Mouse (Mus musculus) liver, embryonic 15.5 days (tissue): Measurements from ENCODE around the gene Gm20388. TPM values are rescaled to one million over a fixed set of nuclear protein-coding genes. Genes with fewer than 3 reads are reported as not detected.

Experiments
- ATAC-seq: fragments of 200-750 bp; cut with Nextera tagmentation; 2 replicates; pipeline ENCODE4 v1.8.0; 2017; ENCODE audit warnings: moderate number of reproducible peaks, mild to moderate bottlenecking, moderate library complexity; ENCODE audit not compliant: insufficient read depth
- H3K27ac ChIP-seq: fragments of 300-500 bp; sonication (generic); replicated peaks from 2 replicates; pipeline ENCODE4 v1.5.1; 2015; ENCODE audit warnings: mild to moderate bottlenecking, inconsistent platforms
- H3K27me3 ChIP-seq: fragments of 300-500 bp; sonication (generic); 2 replicates; pipeline ENCODE4 v1.6.1; 2015; ENCODE audit warnings: mild to moderate bottlenecking, inconsistent platforms
- H3K36me3 ChIP-seq: fragments of 300-500 bp; sonication (generic); replicated peaks from 2 replicates; pipeline ENCODE4 v1.6.1; 2015; ENCODE audit warnings: moderate library complexity, mild to moderate bottlenecking, inconsistent platforms
- H3K4me1 ChIP-seq: fragments of 300-500 bp; sonication (generic); replicated peaks from 2 replicates; pipeline ENCODE4 v1.6.1; 2015; ENCODE audit warnings: inconsistent platforms
- H3K4me2 ChIP-seq: fragments of 300-500 bp; sonication (generic); 2 replicates; pipeline ENCODE4 v1.6.1; 2015; ENCODE audit warnings: moderate library complexity, mild to moderate bottlenecking, inconsistent platforms
- H3K4me3 ChIP-seq: fragments of 300-500 bp; sonication (generic); replicated peaks from 2 replicates; pipeline ENCODE4 v1.5.1; 2015; ENCODE audit warnings: mild to moderate bottlenecking, inconsistent platforms
- H3K9ac ChIP-seq: fragments of 300-500 bp; sonication (generic); 2 replicates; pipeline ENCODE4 v1.6.1; 2015; ENCODE audit warnings: moderate library complexity, mild to moderate bottlenecking, inconsistent platforms
- H3K9me3 ChIP-seq: fragments of 300-500 bp; sonication (generic); replicated peaks from 2 replicates; pipeline ENCODE4 v1.6.1; 2016; ENCODE audit warnings: inconsistent platforms
- WGBS: fragments of 180-500 bp; shearing (Covaris S2); methylation state at CpG from one replicate; pipeline ENCODE4 v1.1.7; 2015; ENCODE audit warnings: mixed read lengths; ENCODE audit not compliant: insufficient replicate concordance; 5-methylcytosine and 5-hydroxymethylcytosine counted together
- polyA plus RNA-seq: library from polyadenylated mRNA; unstranded; fragments of >200 nt; fragmentation: Nextera tagmentation; extraction: Ambion mirVana; gene quantifications from 2 replicates; pipeline ENCODE4 v1.2.1, GENCODE M21; 2015

Gene Gm20388
- polyA plus RNA-seq, 1 experiment from 2014 or later, result not detected

DNA sequence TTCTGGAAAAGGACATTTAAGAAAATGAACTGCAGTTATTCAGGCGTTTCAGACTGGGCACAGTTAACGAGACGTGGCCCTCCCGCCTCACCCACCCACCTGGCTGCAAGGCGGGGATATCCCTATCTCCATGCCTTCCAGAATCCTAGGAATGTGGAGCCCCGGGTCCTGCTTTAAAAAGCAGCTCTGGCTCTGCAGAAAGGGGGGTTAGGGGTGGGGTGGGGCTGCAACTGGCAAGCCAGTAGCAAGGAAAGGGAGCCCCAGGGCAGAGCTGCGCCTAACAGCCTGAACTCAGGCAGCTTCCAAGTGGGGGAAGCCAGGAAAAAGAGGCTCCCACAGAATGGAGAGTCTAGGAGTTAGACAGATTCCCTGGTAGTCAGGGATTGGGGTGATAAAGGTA lies 2668.6 kb downstream of the Gm20388 start:
- no peak for ATAC-seq
- no peaks in the 10 kb centered on the region; the same call in 1 of the 2 replicates for H3K27me3 ChIP-seq
- no peaks in the 10 kb centered on the region for H3K9me3 ChIP-seq
- H3K27ac ChIP-seq, result no peak overlapping the region
- 0 out of 2 replicates have a peak, but pooled peaks cover 2% of the 10 kb centered on the region for H3K36me3 ChIP-seq
- no peak overlapping the region for H3K4me2 ChIP-seq
- H3K9ac ChIP-seq, result no peak overlapping the region
- WGBS, result 63% methylated on average over 7 of the region's 7 CpGs
- H3K4me3 ChIP-seq, result no peak overlapping the region
- peaks cover 32% of the 10 kb centered on the region for H3K4me1 ChIP-seq

GRCm38 (mm10) chr8:122580926-122581325 lies 2670.3 kb downstream of the Gm20388 start:
- Histone ChIP-seq H3K27ac (no peak overlapping the region), H3K27me3 (no peaks in the 10 kb centered on the region; the same call in 1 of the 2 replicates), H3K9me3 (no peaks in the 10 kb centered on the region), H3K36me3 (no peaks in the 10 kb centered on the region), H3K9ac (no peak overlapping the region), H3K4me2 (no peak overlapping the region), H3K4me3 (no peak overlapping the region), H3K4me1 (peaks cover 27% of the 10 kb centered on the region)
- ATAC-seq, result no peak
- WGBS, result 77% methylated on average over 13 of the region's 15 CpGs

DNA sequence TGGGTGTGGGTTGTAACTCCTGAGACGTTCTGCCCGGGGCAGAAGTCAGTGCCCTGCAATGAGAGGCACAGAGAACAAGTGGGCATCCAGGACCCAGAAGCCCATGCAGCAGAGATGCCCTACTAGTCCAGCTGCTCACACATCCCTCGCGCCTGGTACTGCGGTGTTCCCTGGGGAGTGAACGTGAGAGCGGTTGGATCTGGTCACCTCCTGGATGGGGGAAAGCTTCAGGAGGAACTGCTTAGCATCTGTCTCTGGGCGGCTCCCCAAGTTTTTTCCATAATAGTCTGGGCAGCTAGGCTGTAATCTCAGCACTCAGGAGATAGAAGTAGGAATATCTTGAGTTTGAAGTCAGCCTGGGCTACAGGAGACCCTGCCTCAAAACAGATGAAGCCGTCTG lies 2674.3 kb downstream of the Gm20388 start:
- Histone ChIP-seq H3K36me3 (no peaks in the 10 kb centered on the region), H3K9me3 (no peaks in the 10 kb centered on the region), H3K27ac (no peak overlapping the region), H3K27me3 (no peaks in the 10 kb centered on the region), H3K4me3 (no peak overlapping the region), H3K4me1 (peaks cover 19% of the 10 kb centered on the region), H3K4me2 (no peak overlapping the region), H3K9ac (no peak overlapping the region)
- WGBS, result 81% methylated on average over 9 of the region's 9 CpGs
- ATAC-seq, result no peak

- Histone ChIP-seq H3K27me3 (no peaks in the 10 kb centered on the region), H3K4me2 (peak overlapping the region; percentile 20), H3K27ac (no peak overlapping the region), H3K36me3 (no peaks in the 10 kb centered on the region), H3K9me3 (no peaks in the 10 kb centered on the region), H3K4me1 (peaks cover 19% of the 10 kb centered on the region), H3K9ac (no peak overlapping the region), H3K4me3 (no peak overlapping the region)
- WGBS, result 45% methylated on average over 14 of the region's 14 CpGs
- ATAC-seq, result no peak; the same call in 1 of the 2 replicates
Measured at GRCm38 (mm10) chr8:122585411-122585891, 2674.8 kb downstream of the Gm20388 start.

DNA sequence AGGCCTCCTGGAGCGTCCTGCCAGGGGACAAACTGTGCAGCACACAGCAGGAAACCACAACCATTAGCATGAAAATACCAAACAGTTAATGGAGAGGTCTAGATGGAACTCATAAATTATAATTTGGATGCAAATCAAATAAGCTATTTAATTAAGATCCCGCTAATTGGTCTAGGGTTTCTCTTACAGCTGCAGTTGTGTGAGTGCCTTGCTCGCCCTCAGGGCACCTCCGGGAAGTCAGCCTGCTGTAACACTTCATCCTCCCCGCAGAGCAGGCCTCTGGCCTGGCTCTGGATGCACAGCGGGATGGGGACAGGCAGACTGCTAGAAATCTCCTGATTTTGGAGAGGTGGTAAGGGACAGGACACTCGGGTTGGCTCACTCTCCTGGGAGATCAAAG lies 2675.5 kb downstream of the Gm20388 start:
- no peak overlapping the region for H3K9ac ChIP-seq
- peaks cover 19% of the 10 kb centered on the region for H3K4me1 ChIP-seq
- H3K27ac ChIP-seq, result no peak overlapping the region
- no peak for ATAC-seq
- no peaks in the 10 kb centered on the region for H3K9me3 ChIP-seq
- no peaks in the 10 kb centered on the region for H3K36me3 ChIP-seq
- H3K4me2 ChIP-seq, result no peak overlapping the region
- no peaks in the 10 kb centered on the region for H3K27me3 ChIP-seq
- no peak overlapping the region for H3K4me3 ChIP-seq
- 65% methylated on average over 7 of the region's 7 CpGs for WGBS

GRCm38 (mm10) chr8:122586749-122587148 lies 2676.1 kb downstream of the Gm20388 start:
- no peaks in the 10 kb centered on the region for H3K27me3 ChIP-seq
- ATAC-seq, result no peak
- WGBS, result 77% methylated on average over 10 of the region's 10 CpGs
- H3K4me1 ChIP-seq, result peaks cover 19% of the 10 kb centered on the region
- no peak overlapping the region for H3K27ac ChIP-seq
- H3K4me2 ChIP-seq, result no peak overlapping the region
- H3K9ac ChIP-seq, result no peak overlapping the region
- H3K4me3 ChIP-seq, result no peak overlapping the region
- H3K36me3 ChIP-seq, result no peaks in the 10 kb centered on the region
- H3K9me3 ChIP-seq, result no peaks in the 10 kb centered on the region

DNA sequence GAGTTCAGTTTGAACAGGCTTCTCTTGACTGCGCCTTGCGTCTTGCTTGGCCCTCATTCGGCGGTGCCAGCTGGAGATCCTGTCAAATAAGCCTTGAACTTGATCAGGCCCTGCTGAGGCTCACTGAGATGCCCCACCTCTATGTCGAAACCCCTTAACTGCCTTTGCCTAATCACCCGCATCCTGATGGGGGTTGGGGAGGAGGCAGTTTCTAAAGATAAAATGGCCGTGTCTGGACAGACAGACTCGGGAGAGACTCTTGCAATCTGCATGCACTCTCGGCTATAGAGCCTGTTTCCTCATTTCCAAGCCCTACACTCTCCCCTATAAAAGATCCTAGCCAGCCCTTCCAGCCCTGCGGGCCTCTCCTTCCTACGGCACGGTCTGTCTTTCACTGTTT lies 2682.6 kb downstream of the Gm20388 start:
- Histone ChIP-seq H3K27ac (peak overlapping the region; percentile 55), H3K27me3 (no peaks in the 10 kb centered on the region)

GRCm38 (mm10) chr8:122593783-122594507 lies 2683.3 kb downstream of the Gm20388 start:
- no peak for ATAC-seq
- no peak overlapping the region for H3K4me3 ChIP-seq
- peaks cover 12% of the 10 kb centered on the region for H3K4me1 ChIP-seq
- WGBS, result 74% methylated on average over 19 of the region's 19 CpGs
- H3K9ac ChIP-seq, result no peak overlapping the region
- no peaks in the 10 kb centered on the region for H3K27me3 ChIP-seq
- H3K9me3 ChIP-seq, result no peaks in the 10 kb centered on the region
- peaks cover 11% of the 10 kb centered on the region; the same call in 1 of the 2 replicates for H3K36me3 ChIP-seq
- peak overlapping the region; percentile 55 for H3K27ac ChIP-seq
- peak overlapping the region; percentile 10; the same call in 1 of the 2 replicates for H3K4me2 ChIP-seq

More for the DNA sequence above, 2682.6 kb downstream of the Gm20388 start:
- ATAC-seq, result no peak
- peaks cover 12% of the 10 kb centered on the region for H3K4me1 ChIP-seq
- H3K9me3 ChIP-seq, result no peaks in the 10 kb centered on the region
- no peak overlapping the region for H3K4me3 ChIP-seq
- WGBS, result 45% methylated on average over 12 of the region's 12 CpGs
- H3K4me2 ChIP-seq, result peak overlapping the region; percentile 10; the same call in 1 of the 2 replicates
- no peak overlapping the region for H3K9ac ChIP-seq
- 0 out of 2 replicates have a peak, but pooled peaks cover 4% of the 10 kb centered on the region for H3K36me3 ChIP-seq

GRCm38 (mm10) chr8:122596031-122596430 lies 2685.4 kb downstream of the Gm20388 start:
- H3K4me2 ChIP-seq, result no peak overlapping the region; the same call in 1 of the 2 replicates
- no peaks in the 10 kb centered on the region for H3K9me3 ChIP-seq
- no peak overlapping the region for H3K9ac ChIP-seq
- H3K27ac ChIP-seq, result no peak overlapping the region; the same call in 1 of the 2 replicates
- H3K4me1 ChIP-seq, result peaks cover 12% of the 10 kb centered on the region
- ATAC-seq, result no peak
- WGBS, result 28% methylated on average over 4 of the region's 4 CpGs
- H3K4me3 ChIP-seq, result no peak overlapping the region
- H3K27me3 ChIP-seq, result no peaks in the 10 kb centered on the region
- peaks cover 15% of the 10 kb centered on the region; the same call in 1 of the 2 replicates for H3K36me3 ChIP-seq

DNA sequence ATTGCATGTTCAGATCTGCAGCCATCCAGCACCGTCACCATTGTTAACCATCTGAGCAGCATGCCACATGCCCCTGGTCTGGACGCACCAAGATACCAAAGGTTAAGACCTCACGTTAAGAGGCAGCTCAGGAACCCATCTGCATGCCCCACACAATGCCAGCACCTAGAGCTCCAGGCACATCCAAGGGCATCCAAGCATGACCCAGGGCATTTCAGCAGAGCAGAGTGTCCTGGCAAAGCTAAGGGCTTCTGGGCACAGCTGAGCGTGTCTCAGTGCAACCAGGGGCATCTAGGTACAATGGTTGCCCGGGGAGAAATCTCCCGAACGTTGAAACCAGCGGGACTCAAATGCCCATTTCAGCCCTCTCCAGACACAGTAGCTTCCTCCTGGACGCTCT lies 2690.0 kb downstream of the Gm20388 start:
- H3K4me3 ChIP-seq, result no peak overlapping the region
- WGBS, result 79% methylated on average over 9 of the region's 9 CpGs
- no peaks in the 10 kb centered on the region for H3K27me3 ChIP-seq
- H3K9ac ChIP-seq, result no peak overlapping the region
- H3K4me2 ChIP-seq, result no peak overlapping the region
- ATAC-seq, result no peak
- no peak overlapping the region for H3K27ac ChIP-seq
- H3K9me3 ChIP-seq, result no peaks in the 10 kb centered on the region
- H3K4me1 ChIP-seq, result no peaks in the 10 kb centered on the region; the same call in 1 of the 2 replicates
- peaks cover 15% of the 10 kb centered on the region; the same call in 1 of the 2 replicates for H3K36me3 ChIP-seq

- Histone ChIP-seq H3K27me3 (no peaks in the 10 kb centered on the region), H3K9ac (no peak overlapping the region), H3K4me1 (peaks cover 3% of the 10 kb centered on the region; the same call in 1 of the 2 replicates), H3K27ac (no peak overlapping the region), H3K36me3 (no peaks in the 10 kb centered on the region), H3K4me3 (no peak overlapping the region), H3K9me3 (no peaks in the 10 kb centered on the region), H3K4me2 (no peak overlapping the region)
- WGBS, result 42% methylated on average over 1 of the region's 1 CpGs
- no peak for ATAC-seq
Measured at GRCm38 (mm10) chr8:122604640-122605039, 2694.0 kb downstream of the Gm20388 start.
